Mouse (Mus musculus) midbrain, embryonic 15.5 days (tissue): ENCODE data around the gene Hba-x. TPM values are rescaled to one million over a fixed set of nuclear protein-coding genes. Genes with fewer than 3 reads are reported as not detected.

Source experiments
- ATAC-seq: fragments of 200-750 bp; cut with Nextera tagmentation; replicated peaks from 2 replicates; pipeline ENCODE4 v1.8.0; 2017; ENCODE audit warnings: moderate TSS enrichment
- H3K27ac ChIP-seq: fragments of 300-500 bp; sonication (generic); 2 replicates; pipeline ENCODE4 v1.5.1; 2015; ENCODE audit warnings: mild to moderate bottlenecking, inconsistent platforms
- H3K27me3 ChIP-seq: fragments of 300-500 bp; sonication (generic); replicated peaks from 2 replicates; pipeline ENCODE4 v1.6.1; 2015; ENCODE audit warnings: inconsistent platforms
- H3K36me3 ChIP-seq: fragments of 300-500 bp; sonication (generic); replicated peaks from 2 replicates; pipeline ENCODE4 v1.6.1; 2015; ENCODE audit warnings: inconsistent platforms
- H3K4me1 ChIP-seq: fragments of 300-500 bp; sonication (generic); 2 replicates; pipeline ENCODE4 v1.6.1; 2015; ENCODE audit warnings: inconsistent platforms
- H3K4me2 ChIP-seq: fragments of 300-500 bp; sonication (generic); 2 replicates; pipeline ENCODE4 v1.6.1; 2015; ENCODE audit warnings: inconsistent platforms, mild to moderate bottlenecking, moderate library complexity
- H3K4me3 ChIP-seq: fragments of 300-500 bp; sonication (generic); 2 replicates; pipeline ENCODE4 v1.5.1; 2015; ENCODE audit warnings: mild to moderate bottlenecking, inconsistent platforms
- H3K9ac ChIP-seq: fragments of 300-500 bp; sonication (generic); 2 replicates; pipeline ENCODE4 v1.6.1; 2015; ENCODE audit warnings: mild to moderate bottlenecking, inconsistent platforms
- H3K9me3 ChIP-seq: fragments of 300-500 bp; sonication (generic); 2 replicates; pipeline ENCODE4 v1.6.1; 2016; ENCODE audit warnings: inconsistent platforms
- WGBS: fragments of 180-500 bp; shearing (Covaris S2); methylation state at CpG from one replicate; pipeline ENCODE4 v1.1.7; 2015; ENCODE audit warnings: mixed read lengths; 5-methylcytosine and 5-hydroxymethylcytosine counted together
- polyA plus RNA-seq: library from polyadenylated mRNA; unstranded; fragments of >200 nt; fragmentation: Nextera tagmentation; extraction: Ambion mirVana; gene quantifications from 2 replicates; pipeline ENCODE4 v1.2.1, GENCODE M21; 2015

Gene Hba-x
- polyA plus RNA-seq, 1 experiment from 2014 or later: 44.1 TPM

DNA sequence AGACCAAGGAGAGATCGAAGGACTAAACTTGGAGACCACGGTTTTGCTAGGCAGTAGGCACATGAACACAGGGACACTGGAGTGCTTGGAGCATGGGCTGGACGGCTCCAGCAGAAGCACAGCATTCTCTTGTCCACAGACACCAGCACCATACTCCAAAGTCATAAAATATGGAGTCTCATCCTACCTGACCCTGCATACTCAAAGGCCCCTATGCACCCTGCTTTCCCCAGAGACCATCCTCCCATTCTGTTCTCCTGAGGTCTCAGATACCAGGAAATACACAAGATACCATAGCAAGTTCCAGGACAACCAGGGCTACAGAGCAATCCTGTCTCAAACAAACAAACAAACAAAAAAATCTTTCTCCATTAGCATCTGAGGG lies 38.8 kb upstream of the Hba-x start:
- Histone ChIP-seq H3K9ac (no peak overlapping the region), H3K4me2 (no peak overlapping the region), H3K27me3 (no peaks in the 10 kb centered on the region), H3K27ac (no peak overlapping the region), H3K36me3 (peaks cover 16% of the 10 kb centered on the region), H3K4me1 (peaks cover 26% of the 10 kb centered on the region), H3K9me3 (no peaks in the 10 kb centered on the region), H3K4me3 (no peak overlapping the region)
- 88% methylated on average over 3 of the region's 3 CpGs for WGBS
- no peak for ATAC-seq

DNA sequence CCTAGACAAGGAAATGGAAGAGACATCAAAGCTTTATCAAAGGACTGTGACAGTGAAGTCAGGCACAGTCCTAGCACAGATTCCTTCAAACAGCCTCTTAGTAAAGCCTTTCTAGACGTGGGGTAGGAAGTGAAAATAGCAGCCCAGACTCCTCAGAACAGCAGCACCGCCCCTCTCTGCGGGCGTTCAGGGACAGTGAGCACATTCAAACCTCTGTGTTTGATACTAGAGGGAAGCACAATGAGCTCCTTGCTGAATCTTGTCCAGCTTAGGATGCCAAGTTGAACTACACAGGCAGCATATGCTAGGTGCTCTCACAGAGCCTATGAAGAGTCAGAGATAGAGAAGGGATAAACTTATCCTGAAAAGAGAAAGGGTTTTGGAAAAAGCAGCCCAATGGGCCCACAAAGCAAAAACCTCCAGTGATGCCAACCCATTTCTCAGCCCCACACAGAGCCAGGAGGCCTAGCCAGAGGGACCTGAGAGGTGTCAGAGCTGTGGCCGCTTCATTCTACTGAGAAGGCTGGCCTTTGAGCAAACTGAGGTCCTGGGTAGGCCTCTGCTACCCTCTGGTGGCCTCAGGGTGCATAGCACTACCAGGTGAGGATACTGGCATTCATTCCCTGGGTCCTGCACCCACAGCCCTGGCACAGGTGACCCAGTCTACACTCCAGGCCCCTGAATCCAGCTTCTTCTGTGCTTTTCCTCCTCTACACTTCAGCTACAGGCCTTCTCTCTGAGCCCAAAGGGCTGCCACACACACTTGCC lies 37.9 kb upstream of the Hba-x start:
- H3K4me1 ChIP-seq: peaks cover 26% of the 10 kb centered on the region
- H3K4me2 ChIP-seq: no peak overlapping the region

DNA sequence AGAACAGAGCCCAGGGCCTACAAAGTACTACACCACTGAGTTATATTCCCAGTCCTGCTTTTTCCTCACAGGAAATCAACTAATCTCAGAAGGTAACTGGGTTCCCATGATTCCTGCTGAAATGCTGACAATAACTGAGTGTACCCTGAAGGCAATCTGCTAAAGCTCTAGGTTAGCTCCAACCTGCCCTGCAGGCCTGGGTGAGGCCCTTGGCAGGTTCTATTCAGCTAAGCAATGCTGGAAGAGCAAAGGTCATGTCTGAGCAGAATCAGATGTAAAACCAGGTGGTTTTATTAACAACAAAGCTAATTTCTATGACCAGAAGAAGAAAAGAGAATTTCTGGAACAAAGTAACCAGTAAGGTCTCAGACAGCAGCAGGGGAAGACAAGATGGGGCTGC lies 34.8 kb upstream of the Hba-x start:
- peaks cover 19% of the 10 kb centered on the region for H3K36me3 ChIP-seq

More for the DNA sequence above, 37.9 kb upstream of the Hba-x start:
- peak; percentile 49; the same call in 1 of the 2 replicates for ATAC-seq
- Histone ChIP-seq H3K9me3 (no peaks in the 10 kb centered on the region), H3K27me3 (no peaks in the 10 kb centered on the region), H3K4me3 (no peak overlapping the region), H3K9ac (no peak overlapping the region), H3K27ac (0 out of 2 replicates have a peak overlapping the region, but pooled peaks have one; percentile 25), H3K36me3 (peaks cover 16% of the 10 kb centered on the region)
- WGBS: 62% methylated on average over 5 of the region's 5 CpGs

DNA sequence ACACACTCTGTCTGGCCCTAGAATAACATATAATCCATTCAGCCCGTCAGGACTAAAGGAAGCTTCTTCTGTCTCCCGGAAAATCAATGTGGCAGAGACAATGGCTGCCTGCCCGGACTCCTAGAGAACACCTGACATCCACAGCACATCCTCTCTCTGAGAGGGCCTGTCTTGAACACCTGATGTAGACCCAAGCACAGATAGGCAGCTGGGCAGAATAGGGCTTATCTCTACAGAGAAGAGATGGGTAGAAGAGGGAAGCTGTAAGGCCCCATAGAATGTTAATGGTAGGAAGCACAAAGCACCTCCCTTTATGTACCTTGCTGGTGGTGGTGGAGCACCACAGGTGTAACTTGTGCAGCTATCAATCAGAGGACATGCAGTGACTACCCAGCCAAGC lies 34.0 kb upstream of the Hba-x start:
- Histone ChIP-seq H3K9me3 (no peaks in the 10 kb centered on the region), H3K4me3 (no peak overlapping the region), H3K4me1 (peaks cover 1% of the 10 kb centered on the region), H3K27me3 (no peaks in the 10 kb centered on the region), H3K9ac (no peak overlapping the region; the same call in 1 of the 2 replicates), H3K27ac (no peak overlapping the region), H3K36me3 (peaks cover 22% of the 10 kb centered on the region), H3K4me2 (no peak overlapping the region)
- 75% methylated on average over 3 of the region's 3 CpGs for WGBS
- ATAC-seq: no peak

More for the DNA sequence above, 34.8 kb upstream of the Hba-x start:
- H3K27me3 ChIP-seq: no peaks in the 10 kb centered on the region
- H3K4me1 ChIP-seq: peaks cover 9% of the 10 kb centered on the region
- ATAC-seq: no peak
- no peak overlapping the region for H3K27ac ChIP-seq
- H3K4me3 ChIP-seq: no peak overlapping the region
- no peaks in the 10 kb centered on the region for H3K9me3 ChIP-seq
- no peak overlapping the region for H3K4me2 ChIP-seq
- no peak overlapping the region for H3K9ac ChIP-seq

DNA sequence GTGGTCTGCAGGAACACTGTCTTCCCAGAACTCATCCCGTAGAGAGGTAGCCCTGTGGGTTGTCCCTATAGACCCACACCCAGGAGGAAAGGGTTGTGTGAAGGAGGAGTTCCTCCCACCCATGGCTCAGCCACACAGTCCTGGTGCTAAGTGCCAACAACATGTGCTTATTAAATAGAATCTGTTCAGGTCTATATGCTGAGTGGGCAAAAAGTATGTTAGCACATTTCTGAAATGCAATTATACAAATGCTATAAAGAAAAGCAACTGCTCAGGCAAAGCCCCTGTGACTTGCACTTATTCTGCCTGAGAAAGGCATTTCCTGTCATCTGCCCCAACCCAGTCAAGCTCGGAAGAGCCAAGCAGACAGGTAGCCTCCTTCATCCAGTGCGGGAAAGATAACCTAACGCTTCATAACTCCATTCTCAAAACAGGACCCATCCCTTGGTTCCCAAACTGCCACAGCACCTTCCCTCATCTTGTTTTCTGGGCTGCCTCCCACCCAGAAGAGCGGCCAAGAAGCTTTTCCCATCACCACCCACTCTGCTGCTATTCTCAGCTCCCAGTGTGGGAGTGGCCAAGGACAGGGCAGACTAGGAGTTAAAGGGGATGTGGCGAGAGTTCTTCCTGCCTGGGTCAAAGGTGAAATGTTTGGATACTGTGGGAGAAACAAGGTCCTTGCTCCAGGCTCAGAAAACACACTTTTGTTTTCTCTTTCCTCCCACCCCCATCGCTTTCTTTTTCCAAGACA lies 32.8 kb upstream of the Hba-x start:
- H3K36me3 ChIP-seq: peaks cover 29% of the 10 kb centered on the region
- no peak for ATAC-seq
- 76% methylated on average over 7 of the region's 7 CpGs for WGBS
- no peaks in the 10 kb centered on the region for H3K4me1 ChIP-seq
- no peaks in the 10 kb centered on the region for H3K27me3 ChIP-seq
- H3K9me3 ChIP-seq: no peaks in the 10 kb centered on the region
- H3K27ac ChIP-seq: no peak overlapping the region
- no peak overlapping the region for H3K4me2 ChIP-seq
- H3K9ac ChIP-seq: no peak overlapping the region
- no peak overlapping the region for H3K4me3 ChIP-seq

DNA sequence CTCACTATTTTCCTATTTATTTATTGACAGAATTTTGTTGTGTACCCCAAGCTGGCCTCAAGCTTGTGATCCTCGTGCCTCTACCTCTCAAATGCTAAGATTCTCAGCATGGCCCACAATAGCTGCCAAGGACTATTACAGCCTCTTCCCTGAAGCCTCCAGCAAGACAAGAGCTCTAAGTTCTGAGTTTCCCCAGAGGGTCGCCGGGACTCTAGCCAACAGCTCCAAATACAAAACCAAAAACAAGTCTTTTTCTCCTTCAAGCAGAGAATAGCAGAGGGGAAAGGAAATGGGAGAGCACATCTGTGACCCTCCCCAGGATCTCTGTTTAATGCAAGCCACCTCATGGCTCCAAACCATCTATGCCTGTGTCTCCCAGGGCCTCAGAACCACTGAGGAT lies 32.1 kb upstream of the Hba-x start:
- Histone ChIP-seq H3K27me3 (no peaks in the 10 kb centered on the region), H3K9me3 (no peaks in the 10 kb centered on the region), H3K4me1 (no peaks in the 10 kb centered on the region), H3K9ac (no peak overlapping the region), H3K27ac (no peak overlapping the region), H3K4me2 (no peak overlapping the region), H3K4me3 (no peak overlapping the region), H3K36me3 (peaks cover 26% of the 10 kb centered on the region)
- 84% methylated on average over 3 of the region's 3 CpGs for WGBS
- ATAC-seq: no peak

DNA sequence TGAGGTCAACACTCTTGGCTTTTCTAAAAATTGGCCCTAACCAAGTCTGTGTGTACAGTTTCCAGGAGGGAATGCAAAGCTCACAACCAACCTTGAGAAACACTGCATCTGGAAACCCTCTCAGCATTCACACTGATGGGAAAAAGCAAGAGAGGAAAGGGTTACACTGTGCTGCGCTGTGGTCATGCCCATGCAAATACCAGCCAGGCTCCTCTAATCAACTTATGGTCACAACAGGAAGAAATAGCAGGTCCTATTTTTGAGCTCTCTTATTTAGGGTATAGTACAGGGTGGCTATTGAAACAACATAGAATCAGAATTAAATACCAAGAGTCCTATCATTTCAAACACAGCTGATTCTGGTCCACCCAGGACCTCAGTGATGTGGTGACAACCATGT lies 31.6 kb upstream of the Hba-x start:
- Histone ChIP-seq H3K9ac (no peak overlapping the region), H3K9me3 (no peaks in the 10 kb centered on the region), H3K4me3 (no peak overlapping the region), H3K4me2 (no peak overlapping the region), H3K36me3 (peaks cover 23% of the 10 kb centered on the region; the same call in 1 of the 2 replicates), H3K27ac (no peak overlapping the region), H3K27me3 (no peaks in the 10 kb centered on the region), H3K4me1 (no peaks in the 10 kb centered on the region)
- WGBS: 89% methylated on average over 1 of the region's 1 CpGs
- ATAC-seq: no peak

DNA sequence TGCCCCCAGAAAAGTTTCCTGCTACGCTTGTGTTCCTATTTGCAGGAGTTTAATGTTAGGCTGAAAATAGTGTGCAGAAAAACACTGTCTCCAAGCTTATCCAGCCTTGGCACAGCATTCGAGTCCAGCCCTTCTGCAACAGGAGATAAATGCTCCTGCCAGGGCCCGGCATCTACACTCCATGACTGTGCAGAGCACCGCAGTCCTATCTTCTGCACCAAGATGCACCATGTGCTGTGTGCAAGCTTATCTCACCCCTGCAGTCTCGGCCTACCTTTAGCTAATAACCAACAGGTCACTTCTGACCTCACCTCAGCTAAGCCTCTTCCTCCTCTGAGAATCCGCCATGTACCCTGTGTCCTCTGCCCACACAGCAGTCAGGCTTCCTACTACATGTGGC lies 30.6 kb upstream of the Hba-x start:
- Histone ChIP-seq H3K9ac (no peak overlapping the region), H3K27me3 (no peaks in the 10 kb centered on the region), H3K4me1 (no peaks in the 10 kb centered on the region), H3K27ac (no peak overlapping the region), H3K36me3 (peaks cover 20% of the 10 kb centered on the region; the same call in 1 of the 2 replicates), H3K4me3 (no peak overlapping the region), H3K9me3 (no peaks in the 10 kb centered on the region), H3K4me2 (no peak overlapping the region)
- WGBS: 96% methylated on average over 6 of the region's 6 CpGs
- ATAC-seq: no peak

DNA sequence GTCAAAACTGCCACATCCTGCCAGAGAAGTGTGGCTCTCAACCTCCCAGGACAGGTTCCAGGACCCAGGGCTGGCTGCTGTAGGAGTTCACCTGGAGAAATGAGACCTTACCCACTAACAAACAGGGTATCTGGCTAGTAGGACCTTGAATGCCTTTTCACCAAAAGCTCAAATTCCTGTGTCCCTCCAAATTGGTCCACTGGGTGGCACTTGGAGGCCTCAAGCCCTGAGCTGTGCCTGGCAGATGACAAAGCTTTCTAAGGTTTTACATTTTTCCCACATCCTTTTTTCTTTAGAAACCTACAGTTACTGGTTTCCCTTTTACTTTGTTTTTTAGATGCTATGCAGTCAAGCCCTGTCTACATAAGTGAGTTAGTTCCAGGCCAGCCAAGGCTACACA lies 29.1 kb upstream of the Hba-x start:
- H3K27ac ChIP-seq: no peak overlapping the region
- H3K9ac ChIP-seq: no peak overlapping the region
- no peak overlapping the region for H3K4me2 ChIP-seq
- H3K27me3 ChIP-seq: no peaks in the 10 kb centered on the region
- H3K4me1 ChIP-seq: no peaks in the 10 kb centered on the region
- no peak for ATAC-seq
- peaks cover 23% of the 10 kb centered on the region; the same call in 1 of the 2 replicates for H3K36me3 ChIP-seq
- H3K4me3 ChIP-seq: no peak overlapping the region
- no peaks in the 10 kb centered on the region for H3K9me3 ChIP-seq

DNA sequence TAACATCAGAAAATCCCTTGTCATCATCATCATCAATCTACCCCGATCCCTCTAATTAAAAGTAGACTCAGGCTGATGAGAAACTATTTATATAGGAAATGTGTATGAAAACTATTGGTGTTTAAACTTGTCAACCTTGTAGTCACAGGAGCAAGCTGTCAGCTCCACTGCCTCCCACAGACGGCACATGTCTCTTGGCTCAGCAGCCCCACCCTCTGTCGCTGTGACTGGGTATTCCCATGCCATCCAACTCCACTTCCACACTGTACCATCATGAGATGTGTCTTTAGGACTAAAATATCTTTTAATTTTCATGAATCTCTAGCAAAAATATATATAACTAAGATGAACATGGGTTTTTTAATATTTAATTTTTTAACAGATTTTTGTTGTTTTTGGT lies 27.9 kb upstream of the Hba-x start:
- H3K9ac ChIP-seq: no peak overlapping the region
- H3K9me3 ChIP-seq: no peaks in the 10 kb centered on the region
- H3K27me3 ChIP-seq: no peaks in the 10 kb centered on the region
- H3K4me2 ChIP-seq: no peak overlapping the region
- no peaks in the 10 kb centered on the region for H3K4me1 ChIP-seq
- WGBS: 84% methylated on average over 3 of the region's 3 CpGs
- ATAC-seq: no peak
- H3K36me3 ChIP-seq: peaks cover 23% of the 10 kb centered on the region; the same call in 1 of the 2 replicates
- H3K4me3 ChIP-seq: no peak overlapping the region
- no peak overlapping the region for H3K27ac ChIP-seq

DNA sequence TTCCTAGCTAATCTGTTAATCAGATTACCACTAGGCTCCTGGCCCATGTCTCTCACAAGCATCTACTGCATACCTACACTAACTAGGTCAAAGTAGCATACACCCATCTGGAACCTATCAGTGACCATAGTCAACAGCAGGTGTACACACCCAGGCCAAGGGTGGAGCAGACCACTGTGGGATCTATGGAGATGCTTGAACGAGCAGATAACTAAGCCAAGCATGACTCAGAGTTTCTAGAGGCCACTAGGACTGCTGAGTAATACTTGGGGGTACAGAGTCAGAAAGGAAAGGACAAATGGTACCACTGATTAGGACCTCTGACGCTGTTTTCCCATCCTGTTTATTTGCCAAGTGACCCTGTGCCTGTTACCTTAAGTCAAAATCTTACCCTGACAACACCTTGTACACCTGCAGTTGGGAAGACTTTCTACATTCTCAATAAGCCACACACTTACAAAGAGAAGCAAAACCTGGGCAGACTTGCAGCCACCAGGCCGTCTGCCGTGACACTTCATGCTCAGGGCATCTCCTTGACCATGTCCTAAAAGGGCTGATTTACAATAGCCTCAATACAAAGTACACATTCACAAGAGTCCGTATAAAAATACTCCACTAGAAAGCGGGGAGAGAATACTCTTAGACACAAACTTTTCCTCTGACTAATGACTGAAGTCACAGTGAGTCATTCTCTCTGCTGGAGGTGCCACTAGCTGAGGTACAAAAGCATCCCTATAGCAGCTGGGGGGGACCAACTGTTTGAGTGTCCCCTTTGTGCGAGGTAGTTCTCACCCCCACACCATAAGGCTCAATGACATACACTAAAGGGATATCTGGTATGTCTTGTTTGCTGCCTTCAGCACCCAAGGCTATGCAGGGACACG lies 25.1 kb upstream of the Hba-x start:
- Histone ChIP-seq H3K9me3 (no peaks in the 10 kb centered on the region), H3K27me3 (no peaks in the 10 kb centered on the region), H3K9ac (no peak overlapping the region), H3K36me3 (peaks cover 13% of the 10 kb centered on the region; the same call in 1 of the 2 replicates), H3K4me3 (no peak overlapping the region), H3K4me2 (no peak overlapping the region), H3K27ac (no peak overlapping the region), H3K4me1 (no peaks in the 10 kb centered on the region)
- 86% methylated on average over 8 of the region's 8 CpGs for WGBS
- no peak for ATAC-seq

DNA sequence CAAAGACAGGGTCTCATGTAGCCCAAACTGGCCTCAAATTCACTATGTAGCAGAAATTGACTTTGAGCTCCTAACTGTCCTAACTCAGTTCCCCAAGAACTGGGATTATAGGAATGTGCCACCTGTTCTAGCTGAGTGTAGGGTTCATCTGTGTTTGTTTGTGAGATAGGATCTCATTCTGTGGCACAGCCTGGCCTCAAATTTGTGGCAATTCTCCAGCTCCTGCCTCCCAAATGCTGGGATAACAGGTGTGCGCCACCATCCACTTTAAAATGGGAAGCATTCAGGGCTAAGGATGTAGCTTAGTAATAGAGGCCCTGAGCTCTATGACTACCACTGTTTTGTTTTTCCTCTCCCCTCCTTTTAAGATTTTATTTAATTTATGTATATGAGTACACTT lies 23.1 kb upstream of the Hba-x start:
- Histone ChIP-seq H3K4me2 (no peak overlapping the region), H3K4me3 (no peak overlapping the region), H3K36me3 (peaks cover 3% of the 10 kb centered on the region; the same call in 1 of the 2 replicates), H3K27ac (no peak overlapping the region), H3K27me3 (no peaks in the 10 kb centered on the region), H3K4me1 (no peaks in the 10 kb centered on the region), H3K9me3 (no peaks in the 10 kb centered on the region), H3K9ac (no peak overlapping the region)
- 92% methylated on average over 1 of the region's 1 CpGs for WGBS
- no peak for ATAC-seq
